Mouse (Mus musculus): ENCODE data around the gene Gm42688.

GRCm38 (mm10) chr6:83104158-83104557, 2.7 kb downstream of the Gm42688 start:
- no peak for TF ChIP-seq ELF1 (IDR thresholded peaks at IDR 0.05; ENCODE audit: low read depth, low read length)
- TF ChIP-seq POLR2A (IDR thresholded peaks at IDR 0.05; ENCODE audit: low read depth, low read length), result no peak
- TF ChIP-seq POLR2AphosphoS2 (IDR thresholded peaks at IDR 0.05; ENCODE audit: low read depth, low read length), result no peak
- TF ChIP-seq SMC3 (IDR thresholded peaks at IDR 0.05; ENCODE audit: low read depth, low read length), result no peak
- no peak for TF ChIP-seq CTCF (conservative IDR thresholded peaks at IDR 0.05 in 1 of 2, IDR thresholded peaks at IDR 0.05 in 1 of 2; ENCODE audit: low read depth in 2 of 2, low read length in 2 of 2)
- no peak for TF ChIP-seq USF1 (IDR thresholded peaks at IDR 0.05; ENCODE audit: low read depth, low read length)
- TF ChIP-seq RAD21 (IDR thresholded peaks at IDR 0.05; ENCODE audit: low read depth, low read length), result no peak
- no peak for TF ChIP-seq RCOR1 (conservative IDR thresholded peaks at IDR 0.05; ENCODE audit: low read depth, low read length)
- no peak for TF ChIP-seq ZMIZ1 (IDR thresholded peaks at IDR 0.05; ENCODE audit: low read depth, low read length)
- TF ChIP-seq EP300 (IDR thresholded peaks at IDR 0.05; ENCODE audit: low read length), result no peak
- no peak for TF ChIP-seq NELFE (IDR thresholded peaks at IDR 0.05; ENCODE audit: low read depth, low read length)
- no peak for TF ChIP-seq IRF4 (IDR thresholded peaks at IDR 0.05; ENCODE audit: low read depth, low read length)
- TF ChIP-seq ZC3H11A (IDR thresholded peaks at IDR 0.05; ENCODE audit: low read depth, low read length), result no peak
